Mouse (Mus musculus) heart, adult 11 months (tissue): Measurements from ENCODE around the gene Pnpla1.
A peak's percentile ranks its signal among the peaks of the same experiment; 100 is the strongest.

Experiments used
- DNase-seq: peaks from one replicate; pipeline ENCODE4 v3.0.0; 2022

Gene Pnpla1

DNA sequence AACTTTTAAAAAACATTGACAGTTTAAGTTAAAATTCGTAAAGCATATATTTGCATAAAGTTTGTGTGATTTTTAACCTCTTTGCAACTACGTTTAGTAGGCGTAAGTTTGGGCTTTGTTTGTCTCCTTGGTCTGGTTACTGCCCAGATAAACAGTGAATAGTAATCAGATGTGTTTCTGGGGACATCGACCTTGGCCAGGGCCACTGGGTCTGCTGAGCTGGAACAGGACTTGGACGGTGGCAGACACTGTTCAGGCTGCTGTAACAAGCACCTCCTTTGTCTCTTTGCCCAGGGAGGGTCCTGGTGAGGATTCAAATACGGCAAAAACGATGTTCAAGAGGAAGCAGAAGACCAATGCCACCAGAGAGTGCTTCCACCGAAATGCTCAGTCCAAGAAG, 27.0 kb downstream of the Pnpla1 start:
- DNase-seq = no peak

DNA sequence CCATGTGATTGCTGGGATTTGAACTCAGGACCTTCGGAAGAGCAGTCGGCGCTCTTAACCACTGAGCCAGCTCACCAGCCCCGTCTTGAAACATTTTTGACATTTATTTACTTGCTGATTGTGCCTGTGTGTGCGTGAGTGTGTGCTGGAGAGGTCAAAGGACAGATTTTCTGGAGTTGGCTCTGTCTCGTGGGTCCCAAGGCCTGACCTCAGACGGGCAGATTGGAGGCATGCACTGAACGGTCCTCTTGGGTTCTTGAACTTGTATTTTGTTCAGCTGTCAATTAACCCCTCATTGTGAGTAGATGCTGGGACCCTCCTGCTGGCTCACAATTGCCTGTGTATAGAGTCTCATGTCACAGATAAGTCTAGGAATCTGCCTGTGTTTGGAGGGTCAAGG, 28.1 kb downstream of the Pnpla1 start:
- DNase-seq = no peak

DNA sequence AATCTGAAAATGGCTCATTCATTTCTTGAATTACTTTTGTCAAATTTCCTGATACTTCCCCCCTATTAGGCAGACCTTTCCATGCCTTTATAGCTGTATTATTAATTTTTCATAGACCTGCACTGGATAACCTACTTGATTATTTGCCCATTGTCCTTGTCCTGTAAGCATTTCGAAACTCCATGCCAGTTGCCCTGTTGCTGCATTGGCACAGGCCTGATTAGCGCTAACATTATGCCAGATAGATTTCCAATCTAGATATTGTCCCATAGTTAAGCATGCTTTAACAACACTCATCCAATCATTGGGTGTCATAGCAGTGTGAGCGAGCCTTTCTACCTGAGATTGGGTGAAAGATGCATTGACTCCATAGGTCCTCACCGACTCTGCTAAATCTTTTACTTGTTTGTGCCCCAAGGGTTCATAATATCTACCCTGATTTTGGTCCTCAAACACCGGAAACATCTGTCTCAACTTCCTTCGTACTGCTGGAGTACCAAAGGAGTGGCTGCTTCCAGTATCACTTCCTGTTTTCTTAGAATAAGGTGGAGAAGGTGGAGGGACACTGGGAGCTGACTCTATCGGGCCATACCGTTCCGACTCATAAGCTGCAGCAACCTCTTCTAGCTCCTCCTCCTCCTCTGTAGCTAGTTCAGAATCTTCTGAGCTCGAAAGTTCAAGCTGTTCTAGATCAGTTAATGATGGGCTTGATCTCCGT, 36.0 kb downstream of the Pnpla1 start:
- DNase-seq = peak; percentile 95

DNA sequence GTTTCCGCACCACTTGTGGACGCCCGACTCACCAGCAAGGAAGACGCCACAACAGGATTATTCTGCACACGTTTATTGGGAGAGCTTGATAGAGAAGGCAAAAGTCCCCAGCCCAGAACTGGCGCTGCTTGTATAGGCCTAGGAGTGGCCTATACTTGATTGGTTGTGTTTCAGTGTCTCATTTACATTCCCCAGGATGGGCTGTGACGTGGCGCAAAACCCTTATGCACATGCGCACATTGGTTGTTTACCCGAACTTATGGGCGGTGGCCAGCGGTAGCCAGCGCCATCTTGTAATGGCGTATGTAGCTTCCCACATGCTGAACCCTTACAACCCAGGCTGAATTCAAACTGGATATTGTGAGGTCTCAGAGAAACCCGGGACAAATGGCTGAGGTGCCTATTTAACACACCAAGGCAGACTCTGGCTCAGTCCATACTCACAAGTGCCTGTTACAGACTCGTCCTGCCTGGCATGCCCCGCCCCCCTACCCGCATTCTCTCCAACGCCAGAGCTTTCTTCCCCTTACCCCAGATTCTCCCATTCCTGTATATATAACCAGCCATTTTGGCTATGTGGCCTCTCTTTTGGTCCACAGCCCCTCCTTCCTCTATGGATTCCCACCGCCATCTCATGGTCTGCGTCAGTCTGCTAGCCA, 37.1 kb downstream of the Pnpla1 start:
- DNase-seq = peak; percentile 85

DNA sequence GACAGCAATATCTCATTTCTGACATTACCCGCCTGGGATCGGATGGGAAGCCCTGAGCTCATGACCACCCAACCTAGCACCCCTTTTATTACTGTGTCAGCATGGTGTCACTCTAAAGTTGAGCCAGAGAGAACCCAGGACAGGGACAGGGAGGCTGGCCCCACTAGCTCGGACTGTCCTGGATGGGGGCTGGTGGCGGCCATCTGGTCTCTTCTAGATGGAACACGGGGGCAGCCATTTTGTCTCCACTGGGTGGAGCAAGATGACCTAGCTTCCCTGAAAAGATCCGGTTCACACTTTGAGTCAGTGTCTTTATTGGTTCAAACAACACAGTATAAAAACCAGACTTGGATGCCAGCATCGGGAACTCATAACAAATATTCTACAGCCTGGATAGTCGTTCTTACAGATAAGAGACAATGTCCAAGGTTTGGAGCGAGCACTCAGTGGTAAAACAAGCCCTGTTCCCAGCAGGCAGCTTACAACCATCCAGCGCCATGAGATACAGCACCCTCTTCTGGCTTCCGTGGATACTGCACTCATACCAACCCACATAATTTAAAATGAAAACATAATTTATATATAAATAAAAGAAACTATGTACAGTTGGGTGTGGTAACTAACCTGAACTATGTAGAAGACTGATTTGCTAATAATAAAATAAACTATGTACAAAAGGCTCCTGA, 38.0 kb downstream of the Pnpla1 start:
- peak; percentile 77 for DNase-seq

DNA sequence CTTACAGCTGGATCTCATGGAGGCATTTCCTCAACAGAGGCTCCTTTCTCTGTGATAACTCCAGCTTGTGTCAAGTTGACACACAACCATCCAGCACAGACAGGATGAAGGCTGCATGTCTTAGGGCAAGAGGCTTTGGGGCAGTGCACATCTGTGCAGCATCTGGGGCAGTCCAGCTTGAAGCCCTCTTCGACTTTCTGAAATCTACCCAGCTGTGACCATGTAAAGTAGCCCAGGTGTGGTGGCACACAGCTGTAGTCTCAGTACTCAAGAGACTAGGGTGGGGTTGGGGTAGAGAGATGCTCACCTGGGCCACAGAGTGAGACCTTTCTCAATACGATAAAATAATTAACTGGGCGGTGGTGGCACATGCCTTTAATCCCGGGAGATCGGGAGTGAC, 39.6 kb downstream of the Pnpla1 start:
- DNase-seq = peak; percentile 89

DNA sequence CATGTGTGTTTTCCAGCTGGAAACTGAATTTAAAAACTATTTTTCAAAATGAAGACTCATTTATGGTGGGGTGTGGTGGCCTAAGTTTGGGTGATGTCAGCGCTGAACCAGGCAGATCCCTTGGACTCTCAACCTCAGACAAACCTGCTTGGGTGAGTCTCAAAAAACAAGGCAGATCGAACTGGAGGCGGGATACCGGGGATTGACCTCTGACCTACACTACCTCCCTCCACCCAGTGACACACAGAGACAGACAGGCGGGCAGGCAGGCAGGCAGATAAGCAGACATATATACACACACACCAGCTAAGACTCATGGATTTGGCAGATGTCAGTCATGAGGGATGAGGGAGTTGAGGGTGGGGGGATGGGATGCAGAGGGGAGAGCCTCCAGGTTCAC, 40.0 kb downstream of the Pnpla1 start:
- DNase-seq = no peak

DNA sequence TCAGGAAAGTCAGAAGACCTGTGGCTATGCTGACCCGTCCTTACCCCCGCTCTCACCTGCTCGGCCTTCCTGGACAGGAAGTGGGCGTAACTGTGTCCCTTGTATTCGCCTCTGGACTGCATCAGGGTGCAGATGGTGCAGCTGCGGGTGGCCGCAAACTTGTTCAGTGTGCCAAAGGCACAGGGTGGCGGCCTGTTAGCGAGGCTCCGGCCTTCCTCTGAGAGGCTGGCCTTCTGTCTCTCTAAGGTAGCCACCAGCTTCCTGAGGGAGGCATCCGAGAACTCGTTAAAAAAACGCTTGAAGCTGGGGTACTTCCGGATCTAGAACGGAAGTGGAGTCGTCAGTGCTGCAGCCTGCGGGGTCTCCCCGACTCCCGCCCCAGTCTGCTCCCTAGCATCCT, 41.2 kb downstream of the Pnpla1 start:
- peak; percentile 87 for DNase-seq

DNA sequence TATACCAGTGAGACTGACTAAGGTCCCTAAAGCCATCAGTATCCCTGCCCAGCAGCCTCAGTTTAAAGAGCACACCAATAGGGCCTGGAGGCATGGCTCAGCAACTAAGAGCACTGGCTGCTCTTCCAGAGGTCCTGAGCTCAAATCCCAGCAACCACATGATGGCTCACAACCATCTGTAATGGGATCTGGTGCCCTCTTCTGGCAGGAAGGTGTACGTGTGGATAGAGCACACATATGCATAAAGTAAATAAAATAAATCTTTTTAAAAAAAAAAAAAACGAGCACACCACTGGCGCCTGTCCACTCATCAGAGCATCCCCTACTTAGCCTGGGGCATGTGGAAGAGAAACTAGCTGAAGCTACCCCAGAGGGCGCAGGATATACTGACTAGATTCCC, 43.3 kb downstream of the Pnpla1 start:
- no peak for DNase-seq

DNA sequence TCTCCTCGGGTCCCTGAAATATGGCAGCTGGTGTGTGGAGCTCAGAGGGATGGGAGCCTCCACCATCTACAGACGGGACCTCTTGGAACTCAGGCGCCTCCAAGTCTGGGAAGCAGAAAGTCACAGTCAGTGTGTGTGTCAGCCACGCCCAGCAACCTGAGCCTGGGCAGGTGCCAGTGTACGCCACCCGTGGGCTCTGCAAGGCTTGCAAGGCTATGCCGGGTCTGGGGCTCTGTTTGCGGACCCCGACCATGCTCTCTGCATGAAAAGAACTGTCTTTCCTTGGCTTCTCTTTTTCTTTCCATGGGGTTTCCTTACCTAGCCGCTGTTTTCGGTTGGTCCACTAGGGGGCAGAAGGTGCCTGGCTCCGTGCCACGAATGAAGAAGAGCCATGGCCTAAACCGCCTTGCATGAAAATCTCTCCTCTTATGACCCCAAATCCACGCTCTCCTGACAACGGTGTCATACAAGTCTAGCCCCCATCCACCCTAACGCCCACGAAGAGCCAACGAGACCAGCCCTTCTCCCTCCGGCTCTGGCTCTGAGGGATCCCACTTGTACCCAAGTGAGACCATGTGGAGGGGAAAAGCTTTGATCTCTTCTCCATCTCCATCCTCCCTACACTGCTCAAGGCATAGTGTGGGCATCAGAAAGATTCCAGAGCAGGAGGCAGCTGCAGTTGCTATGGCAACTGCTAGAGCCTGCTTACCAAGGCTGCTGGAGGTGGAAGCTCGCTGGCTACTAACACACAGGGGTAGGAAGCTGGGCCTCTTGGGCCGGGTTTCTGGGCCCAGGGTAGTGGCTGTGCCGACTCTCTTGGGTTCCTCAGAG, 46.5 kb downstream of the Pnpla1 start:
- DNase-seq = peak; percentile 88

DNA sequence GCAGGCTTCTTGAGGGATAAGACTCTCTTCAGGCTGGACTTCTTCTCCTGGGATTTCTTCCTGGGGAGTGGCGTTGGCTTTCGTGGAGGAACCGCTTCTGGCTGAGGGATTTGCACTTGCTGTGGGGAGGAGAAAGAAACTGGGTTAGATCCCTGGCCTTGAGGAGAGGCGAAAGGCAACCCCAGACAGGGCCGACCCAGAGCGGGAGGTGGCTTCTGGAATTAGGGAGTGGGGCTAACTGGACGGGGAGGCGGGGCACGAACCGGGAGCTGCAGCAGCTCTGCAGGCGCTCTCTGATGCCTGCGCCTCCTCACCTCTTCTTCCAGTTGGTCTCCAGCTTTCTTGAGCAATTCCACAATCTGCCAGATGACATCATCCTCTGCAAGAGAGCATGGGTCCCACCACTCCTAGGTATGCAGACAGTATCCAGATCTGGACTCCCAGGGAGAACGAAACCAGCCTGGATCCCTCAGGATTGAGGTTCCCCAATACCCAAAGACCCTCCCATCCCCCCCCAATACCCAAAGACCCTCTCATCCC, 47.2 kb downstream of the Pnpla1 start:
- peak; percentile 88 for DNase-seq

DNA sequence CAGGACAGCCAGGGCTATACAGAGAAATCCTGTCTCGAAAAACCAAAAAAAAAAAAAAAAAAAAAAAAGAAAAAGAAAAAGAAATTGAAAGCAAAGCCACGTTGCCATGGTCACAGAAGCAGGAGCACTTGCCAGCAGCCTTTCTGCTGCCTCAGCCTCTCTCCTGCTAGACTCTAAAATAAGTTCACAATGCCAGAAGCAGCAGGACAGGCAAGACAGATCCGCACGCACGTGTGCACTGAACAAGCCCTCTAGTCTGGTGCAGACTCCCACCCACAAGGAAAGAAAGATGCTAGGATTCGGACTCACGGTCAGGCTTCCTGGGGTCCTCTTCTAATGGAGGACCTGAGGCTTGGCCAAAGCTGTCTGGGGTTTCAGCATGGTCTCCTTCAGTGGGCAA, 49.7 kb downstream of the Pnpla1 start:
- DNase-seq = peak; percentile 89

DNA sequence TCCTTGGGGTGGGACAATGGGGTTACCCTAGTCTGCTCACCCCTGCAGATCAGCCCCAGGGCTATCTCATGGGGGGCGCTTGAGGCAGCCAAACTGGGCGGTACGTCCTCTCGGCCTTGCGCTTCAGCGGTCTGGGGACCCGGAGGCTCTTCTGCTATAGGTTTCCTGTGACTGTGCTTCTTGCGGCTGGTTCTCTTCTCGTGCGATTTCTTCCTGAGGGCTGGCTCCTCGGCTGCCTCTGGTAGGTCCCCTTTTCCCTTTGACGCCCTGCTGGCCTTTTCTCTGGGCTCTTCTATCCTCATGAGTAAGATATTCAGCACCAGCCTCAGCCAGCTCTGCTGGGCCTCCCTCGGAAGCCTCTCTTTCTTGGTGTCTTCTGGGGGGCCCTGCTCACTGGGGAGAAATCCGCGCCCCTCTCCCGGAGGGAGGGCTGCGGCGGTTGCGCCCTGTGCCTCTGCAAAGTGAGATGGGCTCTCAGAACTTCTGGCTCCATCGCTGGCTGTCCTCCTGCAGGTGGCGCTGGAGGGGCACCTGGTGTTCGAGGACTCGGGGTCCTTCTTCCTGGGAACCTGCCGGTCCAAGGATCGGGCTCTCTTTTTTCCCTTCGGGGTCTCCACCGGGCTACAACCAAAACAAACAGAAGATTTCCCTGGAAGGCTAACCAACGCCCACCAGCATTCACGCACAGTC, 51.2 kb downstream of the Pnpla1 start:
- DNase-seq = peak; percentile 92

DNA sequence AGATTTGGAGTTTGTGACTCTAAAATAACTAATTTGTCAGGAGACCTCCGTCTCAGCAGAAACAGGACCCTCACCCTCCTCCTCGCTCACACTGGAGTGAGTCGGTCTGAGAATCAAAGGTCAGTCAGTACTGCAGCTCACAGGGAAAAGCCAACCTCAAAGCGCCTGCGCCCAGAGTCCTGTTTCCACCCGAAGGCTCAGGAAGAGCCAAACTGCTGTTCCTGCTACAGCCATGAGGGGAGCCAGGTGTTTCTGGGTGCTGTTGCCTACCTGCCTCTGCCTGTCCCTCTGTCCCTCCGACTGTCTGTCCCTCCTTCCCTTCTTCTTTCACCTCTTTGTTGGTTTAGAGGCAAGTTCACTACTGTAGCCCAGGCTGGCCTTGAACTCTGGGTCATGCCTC, 51.9 kb downstream of the Pnpla1 start:
- no peak for DNase-seq

DNA sequence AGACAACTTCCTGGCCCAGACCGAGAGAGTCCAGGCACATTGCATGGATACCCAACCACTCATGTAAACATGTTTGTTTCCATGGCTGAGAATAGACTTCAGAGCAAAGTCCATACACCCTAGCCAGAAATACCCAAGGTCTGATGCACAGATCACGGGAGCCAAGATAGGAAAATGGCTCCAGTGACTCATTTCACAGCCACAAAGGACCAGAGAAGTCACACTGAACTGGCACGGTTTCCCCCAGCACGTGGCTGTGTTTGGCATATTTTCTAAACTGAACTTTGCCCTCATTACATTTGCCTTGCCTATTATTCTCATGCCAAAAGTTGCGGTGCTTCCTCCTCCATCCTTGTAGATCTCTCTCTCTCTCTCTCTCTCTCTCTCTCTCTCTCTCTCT, 55.0 kb downstream of the Pnpla1 start:
- DNase-seq = peak; percentile 78

DNA sequence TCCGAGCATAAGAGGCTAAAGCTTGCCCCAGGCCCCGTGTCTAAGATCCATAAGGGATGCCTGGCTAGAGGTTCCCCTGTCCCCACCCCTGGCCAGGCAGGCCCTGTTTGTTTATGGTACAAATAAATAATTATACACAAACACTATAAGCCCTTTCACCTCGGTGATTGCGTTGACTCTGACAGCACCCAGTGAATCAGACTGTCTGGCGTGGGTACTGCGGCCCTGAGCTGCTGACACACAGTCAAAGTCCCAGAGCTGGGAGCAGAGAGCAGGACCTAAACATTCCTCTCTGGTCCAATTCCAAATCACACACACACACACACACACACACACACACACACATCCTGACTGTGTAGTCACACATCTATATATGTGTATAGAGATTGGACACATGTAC, 55.7 kb downstream of the Pnpla1 start:
- DNase-seq = peak; percentile 79

DNA sequence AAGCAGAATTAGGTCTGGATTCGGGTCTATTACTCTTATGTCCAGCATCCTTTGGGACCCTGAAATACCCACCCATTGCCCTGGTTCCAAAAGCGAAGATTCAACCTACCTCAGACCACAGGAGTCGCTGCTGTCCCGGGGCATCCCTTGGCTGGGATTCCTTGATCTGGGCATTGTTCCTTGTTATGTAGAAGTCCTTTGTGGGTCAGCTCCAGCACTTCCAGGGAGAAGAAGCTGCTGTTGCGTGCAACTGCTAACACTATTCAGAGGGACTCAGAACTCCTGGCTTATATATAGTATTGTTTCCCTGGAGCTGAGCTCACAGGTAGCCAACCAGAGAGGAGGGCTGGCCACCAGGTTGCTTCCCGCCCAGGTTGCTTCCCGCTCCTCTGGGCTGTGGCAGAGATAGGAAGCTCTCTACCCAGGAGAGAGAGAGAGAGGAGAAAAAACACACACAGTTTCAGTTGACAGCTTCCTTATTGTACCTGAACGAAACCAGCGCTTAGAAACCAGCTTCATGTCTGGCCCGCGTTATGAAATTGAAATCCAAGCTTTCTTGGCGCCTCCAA, 56.9 kb downstream of the Pnpla1 start, which contains the start of gene 4930539E08Rik:
TSS of gene 4930539E08Rik (minus strand) at position 265 of the 569 bp plus-strand sequence.
- no peak for DNase-seq

DNA sequence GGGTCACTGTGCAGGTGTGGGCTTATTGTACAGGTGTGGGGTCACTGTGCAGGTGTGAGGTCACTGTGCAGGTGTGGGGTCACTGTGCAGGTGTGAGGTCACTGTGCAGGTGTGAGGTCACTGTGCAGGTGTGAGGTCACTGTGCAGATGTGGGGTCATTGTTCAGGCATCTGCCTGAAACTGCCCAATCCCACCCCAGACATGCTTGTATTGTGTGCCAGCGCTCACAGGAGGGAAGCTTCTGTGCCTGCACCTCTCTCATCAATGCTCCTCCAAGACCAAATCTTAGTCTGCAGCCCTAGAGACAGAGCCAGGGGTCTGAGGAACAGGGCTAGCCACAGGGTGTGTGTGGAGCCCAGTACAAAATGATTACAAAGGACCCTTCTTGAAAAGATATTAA, 58.3 kb downstream of the Pnpla1 start:
- peak; percentile 82 for DNase-seq

DNA sequence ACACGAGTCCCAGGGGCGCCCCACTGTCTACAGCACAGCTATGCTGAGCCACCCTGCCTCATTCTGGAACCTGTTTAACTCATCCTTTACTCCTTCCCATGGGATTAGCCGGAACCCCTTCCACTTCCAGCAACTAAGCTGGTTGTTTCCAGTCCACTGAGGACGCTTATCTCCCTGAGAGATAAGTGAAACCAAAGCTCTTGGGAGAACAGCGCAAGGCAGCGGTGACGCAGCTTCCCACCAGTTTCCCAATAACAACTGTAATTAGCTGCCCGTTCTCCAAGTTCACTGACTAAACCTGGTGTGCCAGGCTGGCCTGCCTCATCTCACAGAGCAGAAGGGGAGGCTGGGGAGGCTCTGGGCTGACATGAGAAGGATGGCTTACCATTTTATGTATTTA, 62.9 kb downstream of the Pnpla1 start:
- DNase-seq = peak; percentile 96

DNA sequence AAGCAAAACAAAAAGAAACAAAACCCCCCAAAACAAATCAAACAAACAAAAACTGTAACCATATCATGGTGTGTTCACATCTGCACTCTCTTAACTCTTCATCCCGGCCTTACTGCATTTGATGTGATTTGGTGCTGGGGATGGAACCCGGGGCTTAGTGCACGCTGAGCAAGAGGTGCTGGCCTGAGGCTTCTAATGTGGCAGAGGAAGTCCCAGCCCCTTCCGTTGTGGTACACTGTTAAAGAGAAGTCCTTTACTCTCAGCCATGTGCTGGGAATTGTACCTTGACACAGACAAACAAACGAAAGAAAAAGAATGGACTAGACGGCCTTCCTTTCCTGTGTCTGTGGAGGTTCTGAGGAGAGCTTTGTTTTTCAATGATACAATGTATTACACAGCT, 63.9 kb downstream of the Pnpla1 start:
- DNase-seq = no peak

DNA sequence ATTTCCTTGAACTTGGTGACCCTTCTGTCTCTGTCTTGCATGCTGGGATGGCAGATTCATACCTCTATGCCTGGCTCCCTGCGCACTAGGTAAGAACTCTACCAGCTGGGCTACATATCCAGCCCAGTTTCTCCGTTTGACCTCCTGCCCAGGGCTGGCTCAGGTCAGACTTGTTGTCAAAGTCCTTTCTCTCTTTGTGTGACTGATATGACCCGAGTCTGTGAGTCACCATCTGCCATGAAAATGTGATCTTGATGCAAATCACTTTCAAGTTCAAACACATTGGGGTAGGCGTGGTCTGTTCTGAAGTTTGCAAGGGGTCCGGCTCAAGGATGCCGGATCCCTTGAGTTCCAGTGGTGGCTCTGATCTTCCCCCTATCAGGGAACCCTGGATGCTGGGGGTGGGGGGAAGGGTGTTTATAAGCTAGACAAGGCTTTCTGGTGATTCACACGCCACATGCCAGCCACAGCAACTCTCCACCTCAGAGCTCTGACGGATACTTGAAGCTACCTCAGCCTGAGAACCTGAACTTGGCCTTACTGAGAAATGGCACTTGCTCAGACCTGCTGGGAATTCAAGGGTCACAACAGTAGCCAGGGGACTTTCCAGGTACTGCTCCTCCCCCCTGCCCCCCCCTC, 66.9 kb downstream of the Pnpla1 start:
- no peak for DNase-seq
